Mouse (Mus musculus) frontal cortex, postnatal 36 days (tissue): ENCODE results near the gene Dscam.
A peak's percentile ranks its signal among the peaks of the same experiment; 100 is the strongest.

ENCODE experiments used
- DNase-seq, 2 experiments: peaks; one replicate each; pipeline ENCODE4 v3.0.0; 2022; ENCODE audit warnings: low spot score in 2 of 2

Gene Dscam

GRCm38 (mm10) chr16:96567428-96567827 lies 603.1 kb downstream of the Dscam start:
- DNase-seq, result no peak

GRCm38 (mm10) chr16:96563350-96564257 lies 606.9 kb downstream of the Dscam start:
- no peak for DNase-seq

GRCm38 (mm10) chr16:96559796-96560195 lies 610.8 kb downstream of the Dscam start:
- DNase-seq, result no peak

- no peak for DNase-seq
Observed at GRCm38 (mm10) chr16:96558341-96558740, 612.2 kb downstream of the Dscam start.

- no peak for DNase-seq
Observed at GRCm38 (mm10) chr16:96556621-96557020, 613.9 kb downstream of the Dscam start.

- peak in 1 of 2 experiments; percentile 40 for DNase-seq
Observed at GRCm38 (mm10) chr16:96555412-96555811, 615.1 kb downstream of the Dscam start.

- DNase-seq, result no peak
Observed at GRCm38 (mm10) chr16:96552680-96553079, 617.9 kb downstream of the Dscam start.

- DNase-seq, result no peak
Observed at GRCm38 (mm10) chr16:96541056-96541455, 629.5 kb downstream of the Dscam start.
